Mouse (Mus musculus): ENCODE results near the gene Arid2.

GRCm38 (mm10) chr15:96281236-96281635, 6.1 kb upstream of the Arid2 start:
- TF ChIP-seq POLR2A (IDR thresholded peaks at IDR 0.05; ENCODE audit: low read depth, low read length) (no peak), CTCF (IDR thresholded peaks at IDR 0.05; ENCODE audit: extremely low read depth, insufficient read depth, insufficient read length, insufficient replicate concordance) (no peak)
